Mouse (Mus musculus) T-helper 2 cell (primary cell): ENCODE data around the gene Tmem268.

ENCODE experiments used
- in situ Hi-C: fragments of 300-600 bp; cut with MboI, MseI; formaldehyde crosslinking; loops from one replicate; pipeline ENCODE4 v1.15.1; 2025; ENCODE audit warnings: high pct_unique_total_duplicates

Gene Tmem268

GRCm38 (mm10) chr4:63554616-63555015 lies 4.0 kb upstream of the Tmem268 start:
- in situ Hi-C loops, result loop anchor here (5.0 kb wide), 1 partner anchor 57 kb away; the partner anchor contains the start of gene Whrn

- in situ Hi-C loops, result loop anchor here (5.0 kb wide), 1 partner anchor 58 kb away; the partner anchor contains the start of gene Whrn
Observed at GRCm38 (mm10) chr4:63555111-63555510, 3.5 kb upstream of the Tmem268 start.

- in situ Hi-C loops, result loop anchor here (5.0 kb wide), 1 partner anchor 59 kb away; the partner anchor contains the start of gene Whrn
Observed at GRCm38 (mm10) chr4:63556665-63557064, 1.9 kb upstream of the Tmem268 start.

- in situ Hi-C loops, result loop anchor here (5.0 kb wide), 1 partner anchor 60 kb away; the partner anchor contains the start of gene Whrn
Observed at GRCm38 (mm10) chr4:63557124-63558059, 1.2 kb upstream of the Tmem268 start.

DNA sequence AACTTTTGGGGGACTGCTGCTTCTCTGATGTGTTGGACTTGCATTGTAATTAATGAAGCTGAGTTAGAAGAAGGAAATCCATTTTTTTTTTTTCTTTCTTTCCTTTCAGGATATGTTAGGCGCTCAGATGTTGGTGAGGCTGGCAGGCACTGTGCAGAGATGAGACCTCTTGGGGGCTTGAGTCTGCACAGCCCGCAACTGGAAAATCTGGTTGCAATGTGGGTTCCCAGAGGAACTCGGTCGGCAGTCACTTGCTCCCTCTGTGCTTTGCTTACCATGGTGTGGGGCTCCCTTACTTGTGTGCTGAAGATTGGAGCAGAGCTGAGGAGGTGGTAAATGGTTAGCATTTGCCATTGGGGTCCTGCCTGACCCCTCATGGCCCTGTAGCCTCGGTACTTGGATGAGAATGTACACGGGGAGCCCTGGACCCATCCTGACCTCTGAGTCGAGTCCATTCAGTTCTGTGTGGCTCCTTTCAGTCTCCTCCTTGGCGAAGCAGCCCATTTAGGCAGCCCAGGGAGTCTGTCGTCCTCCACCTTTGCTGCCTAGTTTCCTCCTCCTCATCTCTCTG lies 631 bp downstream of the Tmem268 start:
- in situ Hi-C loops, result loop anchor here (5.0 kb wide), 1 partner anchor 62 kb away; the partner anchor contains the start of gene Whrn

DNA sequence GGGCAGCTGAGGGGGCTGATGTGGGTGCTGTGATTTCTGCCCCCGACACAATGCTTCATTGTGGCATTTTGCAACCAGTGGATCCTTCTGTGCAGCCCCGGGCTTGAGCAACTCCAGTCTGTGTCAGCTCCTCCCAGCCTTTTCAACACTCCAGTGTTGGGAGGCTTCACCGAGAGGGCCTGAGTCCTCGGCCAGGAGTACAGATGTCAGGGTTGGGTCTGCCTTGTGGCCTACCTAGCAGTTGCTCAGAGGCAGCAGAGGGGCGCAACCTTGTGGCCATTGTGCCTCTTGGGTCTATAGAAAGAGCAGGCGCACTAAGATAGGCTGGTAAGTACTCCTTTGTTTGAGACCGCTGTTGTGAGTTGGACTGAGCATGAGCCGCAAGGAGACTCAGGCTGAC lies 1.5 kb downstream of the Tmem268 start:
- in situ Hi-C loops, result no loop called here

- in situ Hi-C loops, result no loop called here
Observed at GRCm38 (mm10) chr4:63561861-63562675, 3.5 kb downstream of the Tmem268 start.

GRCm38 (mm10) chr4:63562742-63563141 lies 4.2 kb downstream of the Tmem268 start:
- in situ Hi-C loops, result no loop called here

- in situ Hi-C loops, result no loop called here
Observed at GRCm38 (mm10) chr4:63567712-63568390, 9.3 kb downstream of the Tmem268 start.

DNA sequence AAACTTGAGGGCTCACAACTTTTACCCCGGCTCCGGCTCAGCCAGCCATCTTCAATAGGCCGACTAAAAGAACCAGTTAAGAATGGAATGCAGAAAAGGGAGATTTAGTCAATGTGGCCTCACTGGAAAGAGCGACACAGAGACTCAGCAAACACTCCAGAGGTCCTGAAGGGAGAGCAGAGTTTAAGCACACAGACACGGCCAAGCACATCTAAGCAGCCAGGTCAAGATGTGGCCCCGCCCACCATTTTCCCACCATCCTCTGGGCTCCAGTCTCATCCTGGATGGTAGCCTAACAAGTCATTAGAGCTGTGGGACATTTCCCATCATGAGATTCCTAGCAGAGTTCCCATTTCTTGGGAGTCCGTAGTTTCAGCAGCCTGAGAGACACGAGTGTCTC lies 10.7 kb downstream of the Tmem268 start:
- in situ Hi-C loops, result no loop called here

- in situ Hi-C loops, result loop anchor here (5.0 kb wide), 1 partner anchor 107 kb away; no protein-coding TSS in a partner anchor
Observed at GRCm38 (mm10) chr4:63570208-63570781, 11.7 kb downstream of the Tmem268 start.

DNA sequence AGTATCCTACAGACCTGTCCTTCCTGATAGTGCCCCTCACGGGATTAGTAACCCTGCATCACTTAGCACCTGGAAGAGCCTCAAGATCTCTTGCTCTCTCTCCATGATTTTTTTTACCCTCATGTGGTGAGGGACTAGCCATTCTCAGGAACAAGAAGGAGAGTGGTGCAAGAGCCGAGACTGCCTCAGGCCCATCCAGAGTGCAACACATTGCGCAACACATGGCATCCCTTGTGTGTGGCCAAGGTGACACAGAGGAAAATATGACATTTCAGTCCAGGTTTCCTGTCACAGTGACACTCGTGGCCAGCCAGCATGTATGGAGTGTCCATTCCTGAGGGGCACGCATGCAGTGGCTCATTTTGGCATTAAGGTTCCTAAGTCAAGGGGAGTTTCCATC lies 14.0 kb downstream of the Tmem268 start:
- in situ Hi-C loops, result loop anchor here (5.0 kb wide), 1 partner anchor 105 kb away; no protein-coding TSS in a partner anchor

DNA sequence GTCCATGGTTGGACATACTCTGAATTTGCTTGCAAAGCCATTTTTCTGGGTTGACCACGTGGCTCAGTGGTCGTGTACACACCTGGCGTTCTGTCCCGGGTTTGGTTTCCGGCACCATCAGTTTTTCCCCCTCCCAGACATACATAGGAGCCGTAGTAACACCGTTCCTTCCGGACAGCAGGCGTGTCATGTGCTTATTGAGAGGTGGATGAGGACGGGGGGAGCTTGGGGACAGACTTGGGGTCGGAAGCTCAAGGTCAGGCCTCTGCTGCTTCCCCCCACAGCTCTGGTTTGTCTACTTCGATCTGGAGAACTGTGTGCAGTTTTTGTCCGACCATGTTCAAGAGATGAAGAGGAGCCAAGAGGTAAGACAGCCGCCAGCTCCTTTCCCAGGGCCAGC lies 21.1 kb downstream of the Tmem268 start:
- in situ Hi-C loops, result no loop called here

DNA sequence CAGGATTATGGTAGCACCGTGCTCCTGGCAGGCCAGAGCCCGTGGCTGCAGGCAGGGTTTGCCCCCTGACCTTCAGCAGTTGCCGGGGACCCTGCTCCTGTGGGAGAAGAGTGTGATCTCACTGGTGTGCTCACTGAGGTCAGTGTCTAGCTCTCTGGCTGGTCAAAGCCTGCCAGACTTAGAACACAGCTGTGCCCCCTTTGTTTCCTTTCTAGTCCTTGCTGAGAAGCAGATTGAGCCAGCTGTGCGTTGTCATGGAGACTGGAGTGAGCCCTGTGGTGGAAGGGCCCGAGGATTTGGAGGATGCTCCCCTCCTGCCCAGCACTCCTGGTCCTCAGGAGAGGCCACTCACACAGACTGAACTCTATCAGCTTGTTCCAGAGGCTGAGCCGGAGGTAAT lies 21.5 kb downstream of the Tmem268 start:
- in situ Hi-C loops, result no loop called here

- in situ Hi-C loops, result no loop called here
Observed at GRCm38 (mm10) chr4:63582580-63582979, 24.0 kb downstream of the Tmem268 start.

- in situ Hi-C loops, result no loop called here
Observed at GRCm38 (mm10) chr4:63585216-63585615, 26.6 kb downstream of the Tmem268 start.

DNA sequence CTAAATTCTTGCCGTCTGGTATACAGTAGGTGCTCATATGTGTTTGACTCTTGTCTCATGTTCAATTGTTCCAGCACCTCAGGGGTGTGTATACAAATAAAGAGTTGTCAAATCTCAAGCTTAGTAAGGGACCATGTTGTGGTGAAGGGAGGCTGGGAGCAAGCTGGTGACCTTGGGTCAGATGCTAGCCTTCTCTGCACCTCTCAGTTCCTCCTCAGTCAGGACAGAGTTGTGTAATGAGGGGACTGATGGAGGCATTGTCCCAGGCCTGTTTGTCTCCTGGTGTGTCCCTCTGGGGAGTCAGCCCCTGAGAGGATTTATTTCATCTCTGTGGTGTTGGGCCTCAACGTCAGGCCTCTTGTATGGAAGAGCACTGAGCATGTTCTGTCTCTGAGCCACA lies 27.7 kb downstream of the Tmem268 start:
- in situ Hi-C loops, result no loop called here

DNA sequence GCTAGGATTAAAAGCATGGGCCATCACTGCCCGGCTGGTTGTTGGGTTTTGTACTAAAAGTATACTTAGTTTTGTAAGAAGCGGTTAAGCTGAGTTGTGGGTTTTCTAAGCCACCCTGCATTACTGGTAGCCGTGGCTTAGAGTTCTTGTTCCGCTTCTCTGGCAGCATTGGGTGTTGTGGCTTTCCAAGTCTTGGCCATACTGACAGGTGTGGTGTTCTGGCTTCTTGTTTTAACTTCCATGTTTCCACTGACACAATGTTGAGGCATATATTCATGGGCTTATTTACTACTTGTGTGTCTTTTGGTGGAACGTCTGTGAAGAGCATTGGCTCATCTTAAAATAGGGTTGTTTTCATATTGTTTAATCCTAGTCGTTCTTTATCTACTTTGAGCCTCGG lies 31.4 kb downstream of the Tmem268 start:
- in situ Hi-C loops, result no loop called here

DNA sequence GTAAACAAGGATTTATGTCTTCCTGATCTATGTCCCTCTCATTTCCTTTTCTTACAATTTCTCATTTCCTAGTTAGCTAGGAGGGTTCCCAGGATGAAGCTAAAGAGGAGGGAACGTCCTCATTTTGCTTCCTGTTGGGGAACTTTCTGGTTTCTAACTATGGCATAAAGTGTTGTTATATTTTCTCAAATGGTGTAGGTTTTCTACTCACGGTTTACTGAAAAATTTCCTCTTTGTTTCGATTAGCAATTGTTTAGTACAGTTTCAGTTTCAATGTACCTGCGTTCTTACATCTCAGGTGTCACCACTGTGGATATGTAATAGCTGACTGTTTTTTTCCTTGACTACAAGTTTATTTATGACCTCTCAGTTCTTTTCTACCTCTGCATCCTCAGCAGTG lies 32.0 kb downstream of the Tmem268 start:
- in situ Hi-C loops, result no loop called here

DNA sequence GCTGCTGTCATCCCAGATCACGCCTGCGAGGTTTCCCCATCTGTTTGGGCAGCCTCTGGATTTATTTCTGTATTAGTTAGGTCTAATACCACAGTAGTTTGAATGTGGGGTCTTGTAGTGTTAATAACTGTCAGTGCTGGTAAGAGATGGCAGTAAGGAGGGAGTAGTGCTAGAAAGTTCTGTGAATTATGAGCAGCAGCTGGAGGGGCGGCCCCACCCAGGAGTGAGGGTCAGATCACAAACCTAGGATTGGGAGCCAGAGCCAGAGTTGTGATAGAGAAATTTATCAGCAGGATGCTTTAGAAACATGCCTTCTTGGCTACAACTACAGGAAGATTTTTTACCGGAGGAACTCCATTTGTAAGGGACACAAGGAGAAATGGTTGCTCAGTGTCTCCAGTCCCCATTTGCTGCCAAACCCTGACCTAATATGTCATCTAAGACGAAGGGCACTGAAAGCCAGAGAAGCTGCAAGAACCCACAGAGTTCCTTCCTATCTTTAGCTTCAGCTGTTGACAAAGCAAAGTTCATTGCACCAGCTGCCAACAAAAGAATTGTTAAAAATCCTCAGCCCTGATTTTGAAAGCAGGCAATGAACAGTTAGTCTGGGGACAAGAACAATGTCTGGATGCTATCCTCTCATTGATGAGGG lies 36.0 kb downstream of the Tmem268 start:
- in situ Hi-C loops, result no loop called here
